Mouse (Mus musculus) myocyte (in vitro differentiated cells): Measurements from ENCODE around the gene Wdfy4. TPM values are rescaled to one million over a fixed set of nuclear protein-coding genes. Genes with fewer than 3 reads are reported as not detected.

ENCODE experiments used
- H3K27me3 ChIP-seq: one replicate; pipeline ENCODE4 v1.6.1; 2011; ENCODE audit not compliant: control insufficient read depth, insufficient read depth, insufficient read length
- H3K36me3 ChIP-seq: one replicate; pipeline ENCODE4 v1.6.1; 2011; ENCODE audit not compliant: control insufficient read depth, insufficient read depth
- H3K4me2 ChIP-seq: one replicate; pipeline ENCODE4 v1.6.1; 2011; ENCODE audit warnings: low read depth, control low read depth
- H3K4me3 ChIP-seq: one replicate; pipeline ENCODE4 v1.5.1; 2011; ENCODE audit warnings: mild to moderate bottlenecking, control low read depth, moderate library complexity
- H3K79me2 ChIP-seq: one replicate; pipeline ENCODE4 v1.6.1; 2011; ENCODE audit not compliant: control insufficient read depth, insufficient read depth
- H3ac ChIP-seq: one replicate; pipeline ENCODE4 v1.6.1; 2011; ENCODE audit not compliant: control insufficient read depth, insufficient read length
- CEBPB ChIP-seq: IDR thresholded peaks from 2 replicates; pipeline ENCODE4 v1.6.1; 2011; ENCODE audit warnings: mild to moderate bottlenecking, moderate library complexity; ENCODE audit not compliant: poor library complexity, insufficient read depth, severe bottlenecking
- E2F4 ChIP-seq: IDR thresholded peaks from one replicate; pipeline ENCODE4 v1.6.1; 2011; ENCODE audit warnings: mild to moderate bottlenecking, control low read depth, moderate library complexity; ENCODE audit not compliant: insufficient read depth
- MAX ChIP-seq: IDR thresholded peaks from one replicate; pipeline ENCODE4 v1.6.1; 2011; ENCODE audit warnings: low read depth, mild to moderate bottlenecking, control low read depth
- MYOD1 ChIP-seq, 3 experiments: IDR thresholded peaks; one replicate each; pipeline ENCODE4 v1.6.1; 2011; ENCODE audit warnings: control low read depth in 2 of 3, low read depth in 2 of 3, mild to moderate bottlenecking in 2 of 3, moderate library complexity in 1 of 3; ENCODE audit not compliant: insufficient read length in 2 of 3, control insufficient read depth in 1 of 3
- MYOG ChIP-seq, 3 experiments: IDR thresholded peaks; one replicate each; pipeline ENCODE4 v1.6.1; 2011; ENCODE audit warnings: control low read depth in 2 of 3, low read depth in 2 of 3, mild to moderate bottlenecking in 2 of 3; ENCODE audit not compliant: insufficient read length in 2 of 3, control insufficient read depth in 1 of 3, insufficient read depth in 1 of 3
- POLR2A ChIP-seq: IDR thresholded peaks from one replicate; pipeline ENCODE4 v1.6.1; 2011; ENCODE audit warnings: low read depth, mild to moderate bottlenecking, control low read depth, moderate library complexity; ENCODE audit not compliant: insufficient read length
- POLR2AphosphoS2 ChIP-seq: IDR thresholded peaks from one replicate; pipeline ENCODE4 v1.6.1; 2011; ENCODE audit warnings: low read depth, control low read depth; ENCODE audit not compliant: insufficient read length
- REST ChIP-seq: IDR thresholded peaks from one replicate; pipeline ENCODE4 v1.6.1; 2011; ENCODE audit warnings: mild to moderate bottlenecking, control low read depth, moderate library complexity; ENCODE audit not compliant: insufficient read depth, insufficient read length
- SRF ChIP-seq: IDR thresholded peaks from one replicate; pipeline ENCODE4 v1.6.1; 2011; ENCODE audit warnings: low read depth; ENCODE audit not compliant: control insufficient read depth, insufficient read length
- TCF12 ChIP-seq: IDR thresholded peaks from one replicate; pipeline ENCODE4 v1.6.1; 2011; ENCODE audit warnings: mild to moderate bottlenecking, control low read depth; ENCODE audit not compliant: poor library complexity, insufficient read depth, severe bottlenecking
- TCF3 ChIP-seq: IDR thresholded peaks from one replicate; pipeline ENCODE4 v1.6.1; 2011; ENCODE audit warnings: low read depth, control low read depth; ENCODE audit not compliant: insufficient read length
- USF1 ChIP-seq: IDR thresholded peaks from one replicate; pipeline ENCODE4 v1.6.1; 2011; ENCODE audit warnings: low read depth, mild to moderate bottlenecking, control low read depth, moderate library complexity
- polyA plus RNA-seq: library from polyadenylated mRNA; unstranded; fragments of >200 nt; fragmentation: generic; extraction: Trizol; gene quantifications from one replicate; pipeline ENCODE4 v1.2.1, GENCODE M21; 2012; ENCODE audit warnings: missing spikeins

Wdfy4 gene
- polyA plus RNA-seq, 1 experiment, result 0.04 TPM

DNA sequence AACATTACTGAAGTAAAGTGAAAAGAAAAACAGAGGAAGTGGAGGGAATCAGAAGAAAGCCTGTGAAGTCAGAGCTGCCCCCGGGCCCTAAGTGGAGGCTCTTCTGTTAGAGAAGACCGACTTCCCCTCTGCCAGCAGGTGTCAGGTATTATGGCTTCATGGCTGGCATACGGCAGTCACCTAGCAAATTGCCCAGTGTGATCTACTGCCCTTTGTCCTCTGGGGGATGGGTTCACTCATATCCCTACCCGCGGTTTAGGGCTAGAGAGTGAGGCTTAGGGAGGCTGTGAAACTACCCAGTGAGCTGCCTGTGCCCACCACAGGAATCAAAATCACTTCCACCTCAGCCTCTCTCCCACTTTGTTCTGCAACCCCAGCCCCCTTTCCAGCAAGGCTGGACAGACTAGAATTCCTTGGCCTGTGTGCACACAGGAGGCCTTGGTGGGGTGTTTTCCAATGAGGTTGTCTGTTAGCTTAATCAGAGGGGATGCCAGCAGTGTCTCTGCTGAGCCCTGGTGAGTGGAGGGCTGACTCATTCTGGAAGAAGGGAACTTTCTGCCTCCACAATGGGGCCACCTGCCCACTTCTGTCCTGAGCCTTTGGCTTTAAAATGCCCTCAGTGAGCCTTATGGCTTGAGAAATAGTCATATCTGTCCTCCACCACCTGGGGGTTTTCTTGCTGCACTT, 27.1 kb upstream of the Wdfy4 start:
- Histone ChIP-seq H3K27me3 (peaks cover 4% of the 10 kb centered on the region), H3ac (no peak overlapping the region), H3K36me3 (no peaks in the 10 kb centered on the region), H3K79me2 (no peaks in the 10 kb centered on the region), H3K4me3 (no peak overlapping the region), H3K4me2 (peak overlapping the region; percentile 5)
- no peak for TF ChIP-seq POLR2AphosphoS2
- no peak for TF ChIP-seq CEBPB
- TF ChIP-seq MYOD1 (IDR thresholded peaks at IDR 0.05; ENCODE audit: control insufficient read depth in 1 of 3, insufficient read length in 2 of 3, low read depth in 2 of 3), result peak in 1 of 3 experiments; percentile 30

- Histone ChIP-seq H3K27me3 (peaks cover 4% of the 10 kb centered on the region), H3K4me2 (peak overlapping the region; percentile 31), H3K79me2 (no peaks in the 10 kb centered on the region), H3ac (no peak overlapping the region), H3K36me3 (no peaks in the 10 kb centered on the region), H3K4me3 (no peak overlapping the region)
- TF ChIP-seq E2F4, result no peak
- TF ChIP-seq SRF, result no peak
- TF ChIP-seq MYOG (IDR thresholded peaks at IDR 0.05; ENCODE audit: control insufficient read depth in 1 of 3, insufficient read depth in 1 of 3, insufficient read length in 2 of 3, low read depth in 2 of 3), result peak in 2 of 3 experiments; percentile 46 to 65
- TF ChIP-seq CEBPB, result no peak
- TF ChIP-seq TCF12, result peak; percentile 33
- no peak for TF ChIP-seq USF1
- no peak for TF ChIP-seq POLR2AphosphoS2
- TF ChIP-seq MYOD1 (IDR thresholded peaks at IDR 0.05; ENCODE audit: control insufficient read depth in 1 of 3, insufficient read length in 2 of 3, low read depth in 2 of 3), result peak in 2 of 3 experiments; percentile 92 to 97
Measured at GRCm38 (mm10) chr14:33210806-33211205, 25.5 kb upstream of the Wdfy4 start.

GRCm38 (mm10) chr14:33208331-33208730, 23.0 kb upstream of the Wdfy4 start:
- no peaks in the 10 kb centered on the region for H3K79me2 ChIP-seq
- H3ac ChIP-seq, result no peak overlapping the region
- no peak overlapping the region for H3K4me2 ChIP-seq
- H3K4me3 ChIP-seq, result no peak overlapping the region
- H3K27me3 ChIP-seq, result peaks cover 13% of the 10 kb centered on the region
- H3K36me3 ChIP-seq, result no peaks in the 10 kb centered on the region
- TF ChIP-seq USF1 (no peak), MYOD1 (IDR thresholded peaks at IDR 0.05; ENCODE audit: control insufficient read depth in 1 of 3, insufficient read length in 2 of 3, low read depth in 2 of 3) (no peak), POLR2AphosphoS2 (no peak), CEBPB (no peak), POLR2A (no peak), TCF3 (no peak)

GRCm38 (mm10) chr14:33207011-33207410, 21.7 kb upstream of the Wdfy4 start:
- Histone ChIP-seq H3ac (no peak overlapping the region), H3K4me3 (no peak overlapping the region), H3K36me3 (no peaks in the 10 kb centered on the region), H3K27me3 (peaks cover 24% of the 10 kb centered on the region), H3K4me2 (no peak overlapping the region), H3K79me2 (no peaks in the 10 kb centered on the region)
- TF ChIP-seq TCF3, result no peak
- TF ChIP-seq MAX, result no peak
- TF ChIP-seq SRF, result no peak
- no peak for TF ChIP-seq REST
- TF ChIP-seq USF1, result no peak
- no peak for TF ChIP-seq MYOG (IDR thresholded peaks at IDR 0.05; ENCODE audit: control insufficient read depth in 1 of 3, insufficient read depth in 1 of 3, insufficient read length in 2 of 3, low read depth in 2 of 3)

DNA sequence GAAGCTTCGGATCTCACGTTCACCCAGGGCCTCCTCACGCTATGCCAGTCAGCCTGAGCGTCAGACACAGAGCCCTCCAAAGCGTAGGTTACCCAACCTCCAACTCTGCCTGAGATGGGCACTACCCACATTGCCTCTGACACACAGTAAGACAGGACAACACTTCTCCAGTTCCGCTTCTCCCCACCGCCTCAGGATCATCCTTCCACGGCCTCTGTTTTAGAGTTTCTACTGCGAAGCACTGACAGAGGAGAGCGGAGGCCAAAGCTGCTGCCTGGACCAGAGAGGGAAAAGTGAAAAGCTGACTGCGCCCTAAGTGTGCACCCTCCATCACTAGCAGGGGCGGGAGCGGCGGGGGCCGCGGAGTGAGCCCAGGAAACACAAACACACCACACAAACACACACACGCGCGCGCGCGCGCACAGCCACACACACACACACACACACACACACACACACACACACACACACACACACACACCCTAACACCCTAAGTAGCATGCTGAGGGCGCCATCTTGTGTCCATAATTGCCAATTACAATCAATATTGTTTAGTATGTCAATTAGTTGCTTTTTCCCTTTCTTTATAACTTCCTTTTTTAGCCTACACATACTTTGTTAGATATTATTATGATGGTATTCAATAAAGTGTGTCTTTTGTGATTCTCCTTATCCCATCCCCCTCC, 20.1 kb upstream of the Wdfy4 start:
- TF ChIP-seq MYOD1 (IDR thresholded peaks at IDR 0.05; ENCODE audit: control insufficient read depth in 1 of 3, insufficient read length in 2 of 3, low read depth in 2 of 3) (no peak), USF1 (no peak), MAX (no peak), SRF (no peak), POLR2A (no peak), CEBPB (no peak), E2F4 (no peak), POLR2AphosphoS2 (no peak), MYOG (IDR thresholded peaks at IDR 0.05; ENCODE audit: control insufficient read depth in 1 of 3, insufficient read depth in 1 of 3, insufficient read length in 2 of 3, low read depth in 2 of 3) (no peak), TCF3 (no peak)
- Histone ChIP-seq H3K79me2 (no peaks in the 10 kb centered on the region), H3K27me3 (peaks cover 27% of the 10 kb centered on the region), H3K36me3 (no peaks in the 10 kb centered on the region), H3ac (no peak overlapping the region), H3K4me3 (no peak overlapping the region), H3K4me2 (no peak overlapping the region)
